Mouse (Mus musculus) lung, embryonic 16.5 days (tissue): Measurements from ENCODE around the gene Ctsl. TPM values are rescaled to one million over a fixed set of nuclear protein-coding genes. Genes with fewer than 3 reads are reported as not detected.

Experiments used
- ATAC-seq: fragments of 200-750 bp; cut with Nextera tagmentation; 2 replicates; pipeline ENCODE4 v1.8.0; 2017; ENCODE audit warnings: low read depth, mild to moderate bottlenecking, moderate library complexity
- H3K27ac ChIP-seq: fragments of 300-500 bp; sonication (generic); 2 replicates; pipeline ENCODE4 v1.5.1; 2014; ENCODE audit warnings: mild to moderate bottlenecking, control low read depth, low read length
- H3K27me3 ChIP-seq: fragments of 300-500 bp; sonication (generic); 2 replicates; pipeline ENCODE4 v1.6.1; 2014; ENCODE audit warnings: low read depth, low read length, mixed read lengths; ENCODE audit not compliant: control insufficient read depth, insufficient read depth
- H3K36me3 ChIP-seq: fragments of 300-500 bp; sonication (generic); 2 replicates; pipeline ENCODE4 v1.6.1; 2014; ENCODE audit warnings: low read length; ENCODE audit not compliant: control insufficient read depth, insufficient read depth
- H3K4me1 ChIP-seq: fragments of 300-500 bp; sonication (generic); replicated peaks from 2 replicates; pipeline ENCODE4 v1.6.1; 2014; ENCODE audit warnings: low read length, mixed read lengths; ENCODE audit not compliant: control insufficient read depth, insufficient read depth
- H3K4me2 ChIP-seq: fragments of 300-500 bp; sonication (generic); 2 replicates; pipeline ENCODE4 v1.6.1; 2014; ENCODE audit warnings: low read depth, low read length, control low read depth
- H3K4me3 ChIP-seq: fragments of 300-500 bp; sonication (generic); 2 replicates; pipeline ENCODE4 v1.5.1; 2014; ENCODE audit warnings: mild to moderate bottlenecking, low read length, control low read depth
- H3K9ac ChIP-seq: fragments of 300-500 bp; sonication (generic); 2 replicates; pipeline ENCODE4 v1.6.1; 2014; ENCODE audit warnings: low read length, control low read depth
- H3K9me3 ChIP-seq: fragments of 300-500 bp; sonication (generic); 2 replicates; pipeline ENCODE4 v1.6.1; 2016; ENCODE audit warnings: low read length; ENCODE audit not compliant: control insufficient read depth
- WGBS: fragments of 180-500 bp; shearing (Covaris S2); extraction: QIAGEN DNeasy Blood & Tissue Kit; methylation state at CpG from one replicate; pipeline ENCODE4 v1.1.7; 2014; 5-methylcytosine and 5-hydroxymethylcytosine counted together
- polyA plus RNA-seq: library from polyadenylated mRNA; unstranded; fragments of >200 nt; fragmentation: Nextera tagmentation; extraction: Ambion mirVana; gene quantifications from 2 replicates; pipeline ENCODE4 v1.2.1, GENCODE M21; 2015

Ctsl gene
- polyA plus RNA-seq, result 175 and 210 TPM in 2 replicates

DNA sequence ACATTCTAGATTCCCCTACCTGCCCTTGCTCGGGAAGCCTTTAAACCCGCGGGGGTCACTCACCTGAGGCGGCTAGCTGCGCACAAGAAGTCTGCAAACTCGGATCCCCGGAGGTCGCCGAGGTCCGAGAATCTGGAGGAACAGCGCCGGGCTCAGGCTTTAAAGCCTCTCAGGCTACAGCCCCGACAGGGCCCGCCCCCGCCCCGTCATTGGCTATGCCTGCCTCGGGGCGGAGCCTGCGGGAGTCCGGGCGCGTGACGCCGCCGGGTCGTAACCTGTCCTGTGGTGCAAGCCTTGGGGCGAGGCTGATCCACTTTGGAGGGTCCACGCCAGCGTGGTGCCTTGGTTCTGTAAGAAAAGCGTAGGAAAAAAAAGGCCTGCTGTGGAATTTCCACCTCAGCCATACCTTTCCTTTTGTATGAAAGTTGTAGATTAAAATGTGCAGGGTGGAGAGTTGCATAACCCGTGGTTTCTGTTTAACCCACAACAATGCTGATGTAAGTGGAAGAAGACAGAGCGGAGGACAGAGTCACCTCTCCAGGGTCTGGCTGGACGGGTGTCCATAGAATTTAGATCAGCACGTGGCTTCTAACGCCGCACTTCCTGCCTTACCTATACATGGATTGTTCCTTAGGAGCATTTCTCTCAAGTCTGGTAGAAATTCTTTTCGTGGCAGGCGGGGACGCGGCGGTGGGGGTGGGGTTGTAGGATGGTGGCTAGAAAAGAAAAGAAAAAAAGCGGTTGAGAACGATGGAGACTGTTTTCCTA lies at the start of gene Ctsl:
TSS of gene Ctsl (minus strand) at position 718 of the 768 bp plus-strand sequence.
- H3K36me3 ChIP-seq, result peaks cover 12% of the 10 kb centered on the region
- H3K4me2 ChIP-seq, result peak within 1 kb of the TSS; percentile 91
- peaks cover 3% of the 10 kb centered on the region; the same call in 1 of the 2 replicates for H3K4me1 ChIP-seq
- H3K4me3 ChIP-seq, result peak within 1 kb of the TSS; percentile 60
- no peaks in the 10 kb centered on the region for H3K9me3 ChIP-seq
- WGBS, result under 1% methylated on average over 43 of the region's 43 CpGs
- H3K27ac ChIP-seq, result peak within 1 kb of the TSS; percentile 26; the same call in 1 of the 2 replicates
- H3K27me3 ChIP-seq, result no peaks in the 10 kb centered on the region
- peak within 1 kb of the TSS; percentile 75 for H3K9ac ChIP-seq
- peak; percentile 100 for ATAC-seq

GRCm38 (mm10) chr13:64416955-64417601 lies 46.4 kb upstream of the Ctsl start:
- peak; percentile 64 for ATAC-seq
- no peaks in the 10 kb centered on the region for H3K27me3 ChIP-seq

DNA sequence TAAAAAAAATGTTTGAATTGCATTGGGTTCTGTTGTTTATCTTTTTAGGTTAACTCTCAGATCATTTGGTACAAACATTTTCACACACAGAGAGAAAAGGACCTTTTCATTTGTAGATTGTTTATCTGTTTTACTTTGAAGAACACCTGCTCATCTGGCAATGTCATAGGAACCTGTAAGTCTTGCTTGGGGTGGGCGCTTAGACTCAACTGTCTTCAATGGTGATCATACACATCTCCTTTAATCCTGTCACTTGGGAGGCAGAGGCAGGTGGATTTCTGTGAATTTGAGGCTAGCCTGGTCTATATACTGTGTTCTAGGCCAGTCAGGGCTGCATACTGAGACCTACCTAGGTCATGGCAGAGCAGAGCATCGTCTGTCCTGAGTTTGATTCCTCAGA lies 45.0 kb upstream of the Ctsl start:
- ATAC-seq, result no peak
- 82% methylated on average over 2 of the region's 2 CpGs for WGBS
- no peaks in the 10 kb centered on the region for H3K4me1 ChIP-seq
- no peak overlapping the region for H3K9ac ChIP-seq
- no peaks in the 10 kb centered on the region for H3K27me3 ChIP-seq
- no peaks in the 10 kb centered on the region for H3K9me3 ChIP-seq
- no peaks in the 10 kb centered on the region for H3K36me3 ChIP-seq
- H3K27ac ChIP-seq, result no peak overlapping the region
- no peak overlapping the region for H3K4me3 ChIP-seq
- no peak overlapping the region for H3K4me2 ChIP-seq

More at GRCm38 (mm10) chr13:64416955-64417601, 46.4 kb upstream of the Ctsl start:
- Histone ChIP-seq H3K27ac (no peak overlapping the region), H3K4me2 (no peak overlapping the region), H3K9me3 (no peaks in the 10 kb centered on the region), H3K4me3 (no peak overlapping the region), H3K4me1 (no peaks in the 10 kb centered on the region), H3K9ac (no peak overlapping the region), H3K36me3 (no peaks in the 10 kb centered on the region)
- WGBS, result 32% methylated on average over 5 of the region's 5 CpGs

DNA sequence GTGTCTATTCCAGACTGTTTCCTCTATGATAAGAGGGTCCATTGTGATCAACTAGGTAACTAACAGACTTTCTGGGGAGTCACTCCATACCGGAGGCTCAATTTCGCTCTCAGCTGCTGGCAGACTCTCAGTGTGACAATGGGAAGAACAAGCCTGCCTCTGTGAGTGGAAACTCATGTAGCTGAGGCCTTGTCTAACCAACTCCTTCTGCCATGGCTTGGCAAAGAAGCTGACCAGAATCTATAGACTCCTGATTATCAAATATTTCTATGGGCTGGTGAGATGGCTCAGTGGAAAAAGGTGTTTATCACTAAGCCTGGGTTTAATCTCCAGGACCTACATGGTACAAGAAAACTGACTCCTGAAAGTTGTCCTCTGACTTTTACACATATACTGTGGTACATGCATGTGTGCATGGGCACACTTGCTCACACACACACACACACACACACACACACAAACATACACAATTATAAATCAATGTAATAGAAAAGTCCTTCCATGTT lies 42.1 kb upstream of the Ctsl start:
- Histone ChIP-seq H3K9me3 (no peaks in the 10 kb centered on the region), H3K4me3 (no peak overlapping the region), H3K36me3 (no peaks in the 10 kb centered on the region), H3K9ac (no peak overlapping the region), H3K27ac (no peak overlapping the region), H3K4me2 (no peak overlapping the region), H3K27me3 (no peaks in the 10 kb centered on the region), H3K4me1 (no peaks in the 10 kb centered on the region)
- WGBS, result 68% methylated on average over 2 of the region's 2 CpGs
- no peak for ATAC-seq

- Histone ChIP-seq H3K9ac (no peak overlapping the region), H3K27me3 (no peaks in the 10 kb centered on the region), H3K9me3 (no peaks in the 10 kb centered on the region), H3K4me2 (no peak overlapping the region), H3K36me3 (no peaks in the 10 kb centered on the region), H3K27ac (no peak overlapping the region), H3K4me1 (no peaks in the 10 kb centered on the region), H3K4me3 (no peak overlapping the region)
- 56% methylated on average over 2 of the region's 2 CpGs for WGBS
- no peak for ATAC-seq
Measured at GRCm38 (mm10) chr13:64411282-64411681, 40.6 kb upstream of the Ctsl start.

- H3K36me3 ChIP-seq, result no peaks in the 10 kb centered on the region
- no peak for ATAC-seq
- H3K27ac ChIP-seq, result no peak overlapping the region
- no peak overlapping the region for H3K4me2 ChIP-seq
- no peak overlapping the region for H3K9ac ChIP-seq
- H3K27me3 ChIP-seq, result no peaks in the 10 kb centered on the region
- no peaks in the 10 kb centered on the region for H3K4me1 ChIP-seq
- no peak overlapping the region for H3K4me3 ChIP-seq
- no peaks in the 10 kb centered on the region for H3K9me3 ChIP-seq
- 68% methylated on average over 5 of the region's 5 CpGs for WGBS
Measured at GRCm38 (mm10) chr13:64410604-64411003, 39.9 kb upstream of the Ctsl start.

GRCm38 (mm10) chr13:64407992-64408391 lies 37.3 kb upstream of the Ctsl start:
- WGBS, result 84% methylated on average over 5 of the region's 5 CpGs
- no peaks in the 10 kb centered on the region for H3K4me1 ChIP-seq

DNA sequence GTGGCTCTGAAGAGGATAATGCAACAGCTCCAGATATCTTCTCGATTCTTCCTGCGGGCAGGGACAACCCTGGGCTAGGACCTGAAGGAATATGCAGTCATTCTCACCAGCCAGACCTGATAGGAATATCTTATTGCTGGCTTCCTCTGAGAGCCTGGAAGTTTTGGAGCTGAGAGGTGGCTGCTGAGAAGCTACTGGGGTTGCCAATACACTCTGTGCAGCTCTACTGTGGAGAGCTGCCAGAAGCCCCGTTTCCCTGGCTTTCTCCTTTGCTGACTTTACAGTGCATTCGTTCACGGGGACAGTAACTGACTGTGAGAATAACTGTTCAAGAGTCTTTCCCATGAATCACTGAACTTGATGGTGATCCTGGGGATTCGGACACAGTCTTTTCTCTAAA lies 34.9 kb upstream of the Ctsl start:
- no peak for ATAC-seq
- Histone ChIP-seq H3K27ac (no peak overlapping the region), H3K4me3 (no peak overlapping the region), H3K4me2 (no peak overlapping the region), H3K9me3 (no peaks in the 10 kb centered on the region), H3K36me3 (no peaks in the 10 kb centered on the region), H3K27me3 (no peaks in the 10 kb centered on the region), H3K4me1 (peaks cover 2% of the 10 kb centered on the region; the same call in 1 of the 2 replicates), H3K9ac (no peak overlapping the region)
- WGBS, result 58% methylated on average over 6 of the region's 6 CpGs

More at GRCm38 (mm10) chr13:64407992-64408391, 37.3 kb upstream of the Ctsl start:
- no peak overlapping the region for H3K4me3 ChIP-seq
- H3K36me3 ChIP-seq, result no peaks in the 10 kb centered on the region
- ATAC-seq, result no peak
- H3K27me3 ChIP-seq, result no peaks in the 10 kb centered on the region
- no peaks in the 10 kb centered on the region for H3K9me3 ChIP-seq
- no peak overlapping the region for H3K27ac ChIP-seq
- no peak overlapping the region for H3K9ac ChIP-seq
- H3K4me2 ChIP-seq, result no peak overlapping the region

- 56% methylated on average over 3 of the region's 3 CpGs for WGBS
Measured at GRCm38 (mm10) chr13:64403519-64403918, 32.8 kb upstream of the Ctsl start.

More at GRCm38 (mm10) chr13:64403519-64403918, 32.8 kb upstream of the Ctsl start:
- H3K4me3 ChIP-seq, result no peak overlapping the region
- H3K4me1 ChIP-seq, result peaks cover 2% of the 10 kb centered on the region; the same call in 1 of the 2 replicates
- H3K9ac ChIP-seq, result no peak overlapping the region
- no peaks in the 10 kb centered on the region for H3K9me3 ChIP-seq
- no peak overlapping the region for H3K27ac ChIP-seq
- ATAC-seq, result no peak
- H3K36me3 ChIP-seq, result no peaks in the 10 kb centered on the region
- H3K4me2 ChIP-seq, result no peak overlapping the region
- no peaks in the 10 kb centered on the region for H3K27me3 ChIP-seq
